Mouse (Mus musculus) neural tube, embryonic 13.5 days (tissue): Measurements from ENCODE around the gene Bub3. TPM values are rescaled to one million over a fixed set of nuclear protein-coding genes. Genes with fewer than 3 reads are reported as not detected.

Source experiments
- polyA plus RNA-seq: library from polyadenylated mRNA; unstranded; fragments of >200 nt; fragmentation: Nextera tagmentation; extraction: Ambion mirVana; gene quantifications from 2 replicates; pipeline ENCODE4 v1.2.1, GENCODE M21; 2015

The Bub3 gene
- polyA plus RNA-seq, 1 experiment from 2014 or later, result 148 TPM

Other genes with a start within 250 kb of the Bub3 start
- not detected in 2 replicates for gene Cuzd1, start 237.9 kb upstream of the Bub3 start, polyA plus RNA-seq
- gene Fam24b, start 230.7 kb upstream of the Bub3 start, polyA plus RNA-seq, result not detected in 2 replicates
- not detected in 2 replicates for gene Fam24a, start 226.4 kb upstream of the Bub3 start, polyA plus RNA-seq
- gene 2310057M21Rik, start 197.5 kb upstream of the Bub3 start, polyA plus RNA-seq, result 24.3 and 29.0 TPM in 2 replicates
- 42.1 and 50.4 TPM in 2 replicates for gene Pstk, start 189.1 kb upstream of the Bub3 start, polyA plus RNA-seq
- gene Ikzf5, start 149.7 kb upstream of the Bub3 start, polyA plus RNA-seq, result 12.6 and 15.5 TPM in 2 replicates
- gene Acadsb, start 149.6 kb upstream of the Bub3 start, polyA plus RNA-seq, result 82.8 and 92.2 TPM in 2 replicates
- gene Hmx3, start 17.4 kb upstream of the Bub3 start, polyA plus RNA-seq, result 0.52 and 1.0 TPM in 2 replicates
- gene Hmx2, start 11.4 kb upstream of the Bub3 start, polyA plus RNA-seq, result 1.2 and 1.5 TPM in 2 replicates